Mouse (Mus musculus) cerebellum, adult 2 months (tissue): ENCODE results near the gene Sel1l.

ENCODE experiments used
- CTCF ChIP-seq: fragments of 200-500 bp; IDR thresholded peaks from 2 replicates; pipeline ENCODE4 v1.5.1; 2011; ENCODE audit warnings: low read depth, mild to moderate bottlenecking, control low read depth, low read length, moderate library complexity, borderline replicate concordance; ENCODE audit not compliant: insufficient read depth
- POLR2A ChIP-seq: fragments of 200-500 bp; IDR thresholded peaks from 2 replicates; pipeline ENCODE4 v1.6.1; 2011; ENCODE audit warnings: low read length, control low read depth, borderline replicate concordance; ENCODE audit not compliant: insufficient read depth

DNA sequence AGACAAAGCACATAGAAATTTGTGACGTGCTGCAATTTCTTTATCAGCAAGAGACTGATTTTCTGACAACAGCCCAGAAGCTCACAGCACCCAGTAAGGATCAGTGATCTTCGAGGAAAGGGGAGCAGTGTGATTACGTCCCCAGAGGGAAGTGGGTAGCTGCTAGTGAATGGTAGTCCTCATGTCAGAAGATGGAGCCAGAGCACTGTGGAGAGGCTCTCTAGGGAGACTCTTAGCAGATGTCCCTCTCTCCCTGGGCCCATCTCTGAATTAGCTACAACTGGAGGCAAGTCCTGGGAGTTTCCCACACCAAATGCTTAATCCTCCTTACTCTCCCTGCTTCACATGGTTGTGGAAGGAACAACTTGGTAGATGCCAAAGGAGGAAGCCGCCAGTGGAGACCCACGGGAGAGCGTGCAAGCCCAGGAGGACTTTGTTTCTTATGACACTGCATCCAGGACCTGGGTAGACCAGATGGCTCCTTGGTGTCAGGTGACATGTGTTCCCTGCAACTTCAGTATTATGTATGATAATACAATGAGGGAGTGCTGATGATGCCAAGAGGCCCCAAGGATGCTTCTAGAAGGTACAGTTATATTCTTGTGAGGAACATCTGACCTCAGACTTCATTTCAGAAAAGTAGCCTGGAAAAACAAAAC is 50.1 kb downstream of the Sel1l start:
- no peak for TF ChIP-seq CTCF
- TF ChIP-seq POLR2A = no peak
